Mouse (Mus musculus) midbrain, embryonic 14.5 days (tissue): Measurements from ENCODE around the gene Col28a1. TPM values are rescaled to one million over a fixed set of nuclear protein-coding genes. Genes with fewer than 3 reads are reported as not detected.

Source experiments
- ATAC-seq: fragments of 200-750 bp; cut with Nextera tagmentation; 2 replicates; pipeline ENCODE4 v1.8.0; 2017; ENCODE audit warnings: moderate number of reproducible peaks, moderate library complexity; ENCODE audit not compliant: low FRiP score, low TSS enrichment
- DNase-seq: peaks from one replicate; pipeline ENCODE4 v3.0.0-alpha.2; 2015
- H3K27ac ChIP-seq: fragments of 300-500 bp; sonication (generic); replicated peaks from 2 replicates; pipeline ENCODE4 v1.5.1; 2014; ENCODE audit warnings: mild to moderate bottlenecking, low read depth, low read length, moderate library complexity
- H3K27me3 ChIP-seq: fragments of 300-500 bp; sonication (generic); 2 replicates; pipeline ENCODE4 v1.6.1; 2014; ENCODE audit warnings: low read length, control low read depth, mixed read lengths; ENCODE audit not compliant: control insufficient read depth, insufficient read depth
- H3K36me3 ChIP-seq: fragments of 300-500 bp; sonication (generic); 2 replicates; pipeline ENCODE4 v1.6.1; 2014; ENCODE audit warnings: low read length, control low read depth; ENCODE audit not compliant: control insufficient read depth, insufficient read depth
- H3K4me1 ChIP-seq: fragments of 300-500 bp; sonication (generic); 2 replicates; pipeline ENCODE4 v1.6.1; 2014; ENCODE audit warnings: mild to moderate bottlenecking, antibody characterized with exemption, low read length, control low read depth; ENCODE audit not compliant: control insufficient read depth, insufficient read depth
- H3K4me2 ChIP-seq: fragments of 300-500 bp; sonication (generic); 2 replicates; pipeline ENCODE4 v1.6.1; 2014; ENCODE audit warnings: mild to moderate bottlenecking, low read length, moderate library complexity
- H3K4me3 ChIP-seq: fragments of 300-500 bp; sonication (generic); replicated peaks from 2 replicates; pipeline ENCODE4 v1.5.1; 2014; ENCODE audit warnings: low read depth, low read length
- H3K9ac ChIP-seq: fragments of 300-500 bp; sonication (generic); replicated peaks from 2 replicates; pipeline ENCODE4 v1.6.1; 2014; ENCODE audit warnings: mild to moderate bottlenecking, low read length, moderate library complexity
- H3K9me3 ChIP-seq: fragments of 300-500 bp; sonication (generic); 2 replicates; pipeline ENCODE4 v1.6.1; 2016; ENCODE audit warnings: low read length, control low read depth, mixed read lengths; ENCODE audit not compliant: control insufficient read depth
- WGBS: fragments of 180-500 bp; shearing (Covaris S2); extraction: QIAGEN DNeasy Blood & Tissue Kit; methylation state at CpG from one replicate; pipeline ENCODE4 v1.1.7; 2014; 5-methylcytosine and 5-hydroxymethylcytosine counted together
- polyA plus RNA-seq: library from polyadenylated mRNA; unstranded; fragments of >200 nt; fragmentation: Nextera tagmentation; extraction: Ambion mirVana; gene quantifications from 2 replicates; pipeline ENCODE4 v1.2.1, GENCODE M21; 2014

Gene Col28a1
- polyA plus RNA-seq, 1 experiment from 2014 or later = 0.49 TPM

GRCm38 (mm10) chr6:7952208-7952607 lies 240.2 kb downstream of the Col28a1 start:
- Histone ChIP-seq H3K9ac (no peak overlapping the region), H3K27me3 (no peaks in the 10 kb centered on the region), H3K4me2 (no peak overlapping the region), H3K27ac (no peak overlapping the region), H3K9me3 (no peaks in the 10 kb centered on the region), H3K4me3 (no peak overlapping the region), H3K4me1 (no peaks in the 10 kb centered on the region), H3K36me3 (no peaks in the 10 kb centered on the region)
- WGBS = 47% methylated on average over 2 of the region's 2 CpGs
- DNase-seq (no peak), ATAC-seq (peak; percentile 24; the same call in 1 of the 2 replicates)

- no peak for ATAC-seq
- no peak overlapping the region for H3K4me3 ChIP-seq
- no peak overlapping the region for H3K4me2 ChIP-seq
- no peak overlapping the region for H3K27ac ChIP-seq
- H3K4me1 ChIP-seq = no peaks in the 10 kb centered on the region
- H3K9ac ChIP-seq = no peak overlapping the region
- H3K36me3 ChIP-seq = no peaks in the 10 kb centered on the region
- no peak for DNase-seq
- H3K9me3 ChIP-seq = no peaks in the 10 kb centered on the region
- H3K27me3 ChIP-seq = no peaks in the 10 kb centered on the region
Measured at GRCm38 (mm10) chr6:7951778-7952177, 240.6 kb downstream of the Col28a1 start.

Other genes starting within 250 kb of the Col28a1 start
- 24.6 and 32.0 TPM in 2 replicates for gene Mios, start 16.6 kb upstream of the Col28a1 start, polyA plus RNA-seq
- gene Rpa3, start 66.6 kb upstream of the Col28a1 start, polyA plus RNA-seq = 63.4 and 65.6 TPM in 2 replicates
- 57.2 and 64.3 TPM in 2 replicates for gene Umad1, start 66.7 kb upstream of the Col28a1 start, polyA plus RNA-seq
- gene Gm45062, start 66.8 kb upstream of the Col28a1 start, polyA plus RNA-seq = 5.5 and 15.4 TPM in 2 replicates